Mouse (Mus musculus) adrenal gland, adult 18-20 months (tissue): ENCODE measurements at regions not wholly inside any gene's neighbourhood (a gene's known extent, or its start where the extent isn't known, plus 50 kb on each side); places are given as distances from the start of the nearest gene placed in this dataset.

Source experiments
- DNase-seq, 2 experiments: peaks; one replicate each; pipeline ENCODE4 v3.0.0; 2021 to 2022; ENCODE audit warnings: low spot score in 2 of 2

DNA sequence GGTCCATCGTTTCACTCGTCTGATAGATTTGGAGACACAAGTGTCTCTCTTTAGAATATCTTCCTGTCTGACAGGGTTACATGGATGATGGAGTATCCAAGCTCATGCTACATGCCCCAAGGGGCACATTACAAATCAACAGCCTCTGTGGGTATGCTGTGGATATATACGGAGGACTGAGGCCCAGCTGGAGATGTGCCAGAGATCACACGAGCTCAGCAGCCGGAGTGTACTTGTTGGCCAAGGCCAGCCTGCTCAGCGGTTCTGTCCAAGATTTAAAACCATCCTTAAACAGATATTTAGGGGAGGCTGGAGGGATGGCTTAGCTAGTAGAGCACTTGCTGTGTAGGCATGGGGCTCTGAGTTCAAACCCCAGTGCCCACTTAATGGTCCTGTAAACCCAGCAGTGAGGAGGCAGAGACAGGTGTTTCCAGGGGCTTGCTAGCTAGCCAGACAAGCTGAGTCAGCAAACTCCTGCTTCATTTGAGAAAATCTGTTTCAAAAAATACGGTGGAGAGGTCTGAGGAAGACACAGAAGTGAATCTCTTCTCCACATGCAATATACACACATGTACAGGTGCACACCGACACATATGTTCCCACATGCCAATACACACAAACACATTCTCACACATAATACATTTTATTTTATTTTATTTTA is 85.6 kb upstream of the Aldh1b1 start:
- DNase-seq = no peak

- DNase-seq = no peak
Observed at GRCm38 (mm10) chr4:45703997-45704396, 94.8 kb upstream of the Aldh1b1 start.

GRCm38 (mm10) chr4:45699601-45700000 is 99.2 kb upstream of the Aldh1b1 start:
- no peak for DNase-seq

- no peak for DNase-seq
Observed at GRCm38 (mm10) chr4:45695239-45695638, 103.6 kb upstream of the Aldh1b1 start.

DNA sequence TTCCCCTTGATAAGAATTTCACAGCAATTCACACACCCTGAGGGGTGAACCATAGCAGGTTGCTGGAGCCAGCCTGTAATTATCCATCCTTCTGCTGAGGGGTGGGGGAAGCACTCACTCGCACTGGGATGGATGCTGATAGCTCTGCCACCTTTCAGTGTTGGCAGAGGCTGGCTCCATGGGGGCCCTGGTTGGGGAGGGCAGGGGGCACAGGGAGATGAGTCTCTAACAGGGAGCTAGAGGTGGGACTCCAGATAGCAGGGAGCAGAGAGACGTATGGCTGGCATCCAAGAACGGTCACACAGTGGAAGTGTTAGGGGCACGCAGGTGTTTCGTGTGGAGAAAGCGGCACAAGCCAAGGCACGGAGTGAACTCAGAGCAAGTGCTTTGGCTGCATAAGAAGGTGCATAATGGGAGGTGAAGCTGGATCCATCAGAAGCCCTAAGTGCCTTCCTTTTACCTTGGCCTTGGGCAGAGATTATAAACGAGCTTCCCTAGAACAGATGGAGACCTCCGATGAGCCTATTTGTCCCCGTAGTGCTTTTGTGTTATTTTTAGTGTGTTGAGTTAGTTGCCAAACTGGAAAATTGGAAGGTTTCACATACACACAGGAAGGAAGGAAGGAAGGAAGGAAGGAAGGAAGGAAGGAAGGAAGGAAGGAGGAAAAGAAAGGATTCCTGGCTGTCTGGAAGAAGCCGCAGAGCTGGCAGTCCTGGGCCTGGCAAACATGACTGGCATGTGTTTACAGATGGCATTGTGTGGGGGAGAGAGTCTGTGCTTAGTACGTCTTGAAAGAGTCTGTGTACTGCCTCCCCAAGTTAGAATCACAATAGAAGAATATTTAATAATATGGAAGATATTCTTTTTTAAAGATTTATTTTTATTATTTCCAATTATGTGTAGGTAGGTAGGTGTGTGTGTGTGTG is 108.6 kb upstream of the Aldh1b1 start:
- no peak for DNase-seq

DNA sequence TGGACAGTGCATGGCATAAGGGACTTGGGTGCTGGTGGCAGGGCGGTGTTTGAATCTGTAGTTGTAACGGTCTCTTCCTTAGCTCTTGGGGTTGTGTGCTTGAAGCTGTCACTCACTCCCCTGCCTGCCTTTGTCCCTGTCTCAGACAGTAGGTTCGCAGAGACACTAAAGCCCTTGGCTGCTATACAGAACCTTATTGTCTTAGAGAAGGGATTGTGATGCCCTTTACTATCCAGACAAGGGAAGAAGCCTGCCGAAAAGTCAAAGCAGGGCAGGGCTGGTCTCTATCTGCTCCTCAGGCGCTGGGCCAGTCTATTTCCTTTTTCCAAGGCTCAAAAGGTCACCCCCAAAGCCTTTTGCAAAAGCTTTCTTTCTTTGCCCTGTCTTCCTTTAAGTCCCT is 109.2 kb upstream of the Aldh1b1 start:
- DNase-seq = no peak

DNA sequence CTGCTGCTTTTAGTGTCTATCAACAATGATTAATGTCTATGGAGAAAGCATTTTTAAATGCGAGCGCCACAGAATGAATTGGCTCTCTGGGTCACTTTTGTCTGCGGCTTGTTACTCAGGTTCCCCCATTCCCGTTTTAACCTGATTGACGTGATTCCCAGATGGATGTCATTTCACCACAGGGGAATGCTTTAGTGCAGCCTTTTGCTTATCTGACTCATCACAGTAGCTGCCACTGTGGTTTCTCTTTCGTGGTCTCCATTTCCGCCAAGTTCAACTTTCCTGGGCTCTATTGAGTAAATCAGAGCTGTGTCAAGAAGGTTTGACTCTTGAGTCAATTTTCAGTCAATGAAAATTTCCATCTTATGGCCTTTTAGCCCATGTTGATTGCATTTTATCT is 110.6 kb upstream of the Aldh1b1 start:
- DNase-seq = no peak

DNA sequence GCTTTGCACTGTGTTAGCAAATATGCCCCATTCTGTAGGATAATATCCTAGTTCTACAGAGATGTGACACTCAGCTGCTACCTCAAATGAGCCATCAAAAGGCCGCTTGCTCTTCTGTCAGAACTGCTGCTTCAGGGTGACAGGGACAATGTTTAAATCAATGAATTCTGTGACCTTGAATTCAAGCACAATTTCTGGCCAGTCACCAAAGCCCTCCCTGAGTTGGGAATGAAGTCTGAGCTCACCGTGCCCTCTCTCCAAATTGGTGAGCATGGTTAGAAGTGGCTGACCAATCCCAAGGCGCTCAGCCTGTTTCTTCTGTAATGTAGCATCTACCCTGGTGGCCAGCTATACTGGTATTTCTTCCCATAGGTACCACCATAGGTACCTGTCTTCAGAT is 113.8 kb upstream of the Aldh1b1 start:
- no peak for DNase-seq

DNA sequence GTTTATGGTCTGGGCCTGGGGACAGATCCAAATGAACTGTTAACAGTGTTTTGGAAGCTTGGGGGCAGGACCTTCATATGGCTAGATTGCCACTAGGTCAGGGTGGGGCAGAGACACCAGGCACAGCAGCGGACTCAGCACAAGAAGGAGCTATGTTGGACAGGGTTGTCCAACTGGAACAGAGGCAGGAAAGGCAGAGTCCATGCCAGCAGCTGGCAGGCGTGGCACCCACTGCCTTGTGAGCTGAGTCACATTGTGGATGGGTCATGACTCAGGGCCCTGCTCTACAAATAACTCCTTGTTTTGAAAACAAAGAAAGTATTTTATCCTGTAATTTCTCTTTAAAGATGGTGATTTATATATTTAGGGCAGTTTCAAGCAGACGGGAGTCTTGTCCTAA is 115.6 kb upstream of the Aldh1b1 start:
- DNase-seq = peak; percentile 31 to 38

GRCm38 (mm10) chr4:45682746-45683145 is 116.1 kb upstream of the Aldh1b1 start:
- DNase-seq = no peak

DNA sequence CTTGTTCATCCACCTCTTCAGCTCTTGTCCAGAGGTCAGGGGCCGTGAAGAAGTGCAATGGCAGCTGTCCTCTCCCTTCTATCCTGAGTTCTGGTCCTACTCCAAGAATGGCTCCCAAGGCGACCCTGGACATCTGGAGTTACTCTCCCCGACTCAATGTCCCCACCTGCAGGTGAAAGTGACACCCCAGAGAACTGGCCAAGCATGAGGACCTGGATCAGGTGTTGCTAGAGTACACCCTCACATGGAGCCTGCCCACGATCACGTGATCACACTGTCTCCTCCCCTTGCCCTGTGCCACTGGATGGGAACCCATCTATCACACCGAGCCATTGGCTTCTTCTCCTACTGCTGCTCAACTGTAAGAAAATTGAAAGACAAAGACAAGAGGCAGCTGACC is 122.7 kb upstream of the Aldh1b1 start:
- no peak for DNase-seq

DNA sequence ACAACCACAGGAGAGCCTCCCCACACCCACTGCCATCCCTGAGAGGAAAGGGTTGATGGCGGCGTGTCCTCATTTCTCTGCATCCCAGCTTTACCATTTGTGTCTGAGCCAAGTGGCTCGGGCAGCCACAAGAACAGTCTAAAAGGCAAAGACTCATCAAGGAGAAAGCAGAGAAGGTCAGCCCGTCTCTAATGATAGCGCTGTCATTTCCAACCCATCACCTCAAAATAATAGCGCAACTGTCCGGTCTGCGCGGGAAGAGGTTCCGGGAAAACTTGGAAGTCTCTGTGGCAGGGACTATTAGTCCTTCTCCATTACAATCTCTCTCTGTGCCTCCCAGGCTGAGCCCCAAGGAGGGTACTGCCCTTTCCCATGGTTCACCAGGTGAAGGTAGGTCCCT is 124.5 kb upstream of the Aldh1b1 start:
- DNase-seq = no peak

DNA sequence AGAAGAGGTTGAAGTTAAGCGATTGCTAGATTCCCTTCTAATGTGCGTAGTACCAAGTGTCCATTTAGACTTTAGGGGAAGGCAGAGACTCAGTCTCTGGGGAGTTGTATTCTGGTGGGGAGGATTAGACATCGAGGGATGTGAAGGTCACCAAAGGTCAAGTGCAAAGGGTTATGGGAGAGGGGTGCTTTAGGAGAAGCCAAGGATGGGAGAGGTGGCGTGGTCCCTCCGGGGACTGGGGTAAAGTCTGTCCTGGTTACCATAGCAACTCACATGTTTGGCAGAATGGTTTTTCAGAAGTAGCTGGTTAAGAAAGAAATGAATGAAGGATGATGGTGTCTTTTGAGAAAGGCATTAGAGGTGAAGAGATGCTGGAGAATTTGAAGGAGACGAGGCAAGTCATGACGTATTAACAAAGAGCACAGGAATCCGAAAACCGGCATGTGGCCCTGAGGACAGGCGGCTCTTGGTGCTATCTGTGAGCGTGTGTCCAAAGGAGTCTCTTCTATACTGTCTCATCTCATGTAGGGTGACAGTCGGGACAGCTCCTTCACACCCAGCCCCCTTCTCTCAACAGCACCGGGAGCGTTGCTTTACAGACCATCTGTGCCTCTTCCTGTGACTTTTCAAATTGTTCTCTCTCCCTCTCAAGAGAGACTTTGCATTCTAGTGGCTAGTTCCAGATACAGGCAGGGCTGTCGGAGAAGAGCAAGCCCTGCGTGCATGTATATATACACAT is 125.6 kb upstream of the Aldh1b1 start:
- no peak for DNase-seq

DNA sequence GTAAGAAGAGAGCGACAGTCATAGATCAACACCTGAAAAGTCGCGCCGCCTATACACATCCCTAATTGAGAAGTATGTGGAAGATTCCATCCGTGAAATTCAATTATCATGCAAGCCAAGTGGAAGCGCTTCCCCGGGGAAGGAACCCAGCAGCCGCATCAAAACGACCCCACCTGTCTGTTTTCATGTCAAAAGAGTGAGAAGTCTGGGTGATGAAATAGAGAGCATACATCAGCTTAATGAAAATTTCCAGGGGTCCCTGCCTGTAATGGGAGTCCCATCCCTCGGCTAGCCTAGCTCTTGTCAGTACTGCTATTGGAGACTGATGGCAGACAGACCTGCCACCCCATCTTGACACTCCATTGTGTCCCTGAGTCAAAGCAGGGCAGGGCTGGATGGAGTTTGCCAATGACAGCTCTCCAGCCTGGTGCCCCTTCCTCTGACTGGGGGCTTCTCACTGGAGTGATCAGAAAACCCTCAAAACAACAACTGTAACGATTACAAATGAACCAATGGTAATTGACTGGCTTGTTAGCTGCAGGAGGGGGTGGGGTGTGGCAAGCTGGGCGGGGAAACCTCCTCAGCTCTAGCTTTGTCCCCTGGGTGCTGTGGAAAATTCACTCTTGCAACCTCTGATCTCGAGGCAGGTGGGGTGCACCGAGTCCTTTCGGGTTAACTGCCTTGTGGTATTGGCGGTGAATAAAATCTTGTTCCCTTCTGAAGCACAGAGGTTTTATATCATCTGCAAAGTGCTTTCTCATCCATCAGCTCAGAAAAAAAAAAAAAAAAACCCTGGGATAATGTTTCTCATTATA is 126.4 kb upstream of the Aldh1b1 start:
- DNase-seq = no peak

DNA sequence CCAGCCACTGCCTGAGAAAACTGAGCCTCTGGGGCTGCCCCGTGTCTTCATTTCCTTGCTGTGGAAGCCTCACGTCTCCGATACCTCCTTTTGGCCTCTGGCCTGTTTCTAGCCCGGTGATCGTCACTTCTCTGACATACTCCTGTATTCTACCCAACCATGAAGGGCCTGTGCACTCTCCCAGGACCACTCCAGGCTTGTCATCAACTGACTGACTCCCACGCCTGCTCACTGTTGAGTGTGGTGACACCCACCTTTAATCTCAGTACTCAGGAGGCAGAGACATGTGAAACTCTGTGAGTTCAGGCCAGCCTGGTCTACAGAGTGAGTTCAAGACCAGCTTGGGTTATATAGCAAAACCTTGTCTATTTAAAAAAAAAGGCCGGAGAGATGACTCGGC is 132.1 kb upstream of the Shb start:
- no peak for DNase-seq

GRCm38 (mm10) chr4:45657350-45657978 is 125.2 kb upstream of the Shb start:
- no peak for DNase-seq

DNA sequence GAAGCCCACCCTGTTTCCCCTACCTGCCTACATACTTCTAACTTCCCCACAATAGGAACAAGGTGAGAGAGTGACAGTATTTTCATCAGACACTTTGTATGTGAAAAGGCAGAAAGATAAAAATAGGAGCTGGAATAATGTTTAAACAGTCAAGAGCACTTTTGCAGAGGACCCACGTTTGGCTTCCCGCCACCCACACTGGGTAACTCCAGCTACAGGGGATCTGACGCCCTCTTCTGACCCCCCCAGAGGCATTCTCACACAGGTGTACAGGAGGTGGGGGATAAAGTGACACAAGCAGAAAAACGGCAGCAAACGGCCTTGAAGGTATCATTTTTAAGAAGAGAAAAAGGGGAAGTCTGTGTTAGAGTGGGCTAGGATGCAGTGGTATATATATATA is 123.5 kb upstream of the Shb start:
- no peak for DNase-seq

DNA sequence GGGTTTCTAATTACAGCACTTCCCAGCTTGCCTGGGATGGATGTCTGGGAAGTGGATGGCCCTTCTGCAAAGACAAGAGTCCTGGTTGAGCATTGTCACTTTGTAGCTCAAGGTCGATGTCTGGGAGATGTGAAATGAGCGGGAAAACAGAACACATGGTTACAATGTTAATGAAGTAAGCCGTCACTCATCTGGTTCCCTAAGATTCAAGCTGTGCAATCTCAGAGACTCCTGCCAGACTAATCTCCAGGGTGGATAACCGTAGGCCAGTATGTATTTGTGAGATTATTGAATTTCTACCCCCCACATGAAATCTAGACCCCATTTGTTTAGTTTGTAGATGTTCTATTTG is 122.5 kb upstream of the Shb start:
- no peak for DNase-seq

- DNase-seq = no peak
Observed at GRCm38 (mm10) chr4:45654019-45654803, 121.9 kb upstream of the Shb start.
